Mouse (Mus musculus): ENCODE measurements at regions not wholly inside any gene's neighbourhood (a gene's known extent, or its start where the extent isn't known, plus 50 kb on each side); places are given as distances from the start of the nearest gene placed in this dataset.

GRCm38 (mm10) chr15:30029257-30029899 is 143.0 kb upstream of the Ctnnd2 start:
- H3K27ac ChIP-seq = no peak overlapping the region
- no peaks in the 10 kb centered on the region for H3K9me3 ChIP-seq (replicated peaks)
- no peak overlapping the region for H3K4me2 ChIP-seq (replicated peaks)
- ATAC-seq (ENCODE audit: low FRiP score) = peak; percentile 73
- H3K9ac ChIP-seq = no peak overlapping the region
- H3K4me3 ChIP-seq = no peak overlapping the region
- 61% methylated on average over 4 of the region's 4 CpGs for WGBS
- no peaks in the 10 kb centered on the region for H3K36me3 ChIP-seq
- H3K4me1 ChIP-seq = no peaks in the 10 kb centered on the region
- no peaks in the 10 kb centered on the region for H3K27me3 ChIP-seq

GRCm38 (mm10) chr15:30035367-30035766 is 137.0 kb upstream of the Ctnnd2 start:
- WGBS = 98% methylated on average over 2 of the region's 2 CpGs
- no peak for ATAC-seq (ENCODE audit: low FRiP score)
- no peaks in the 10 kb centered on the region for H3K4me1 ChIP-seq

GRCm38 (mm10) chr15:30050851-30051250 is 121.5 kb upstream of the Ctnnd2 start:
- H3K4me2 ChIP-seq (replicated peaks) = no peak overlapping the region
- H3K9ac ChIP-seq = no peak overlapping the region
- no peaks in the 10 kb centered on the region for H3K27me3 ChIP-seq
- no peaks in the 10 kb centered on the region for H3K36me3 ChIP-seq
- 65% methylated on average over 5 of the region's 5 CpGs for WGBS
- no peaks in the 10 kb centered on the region for H3K9me3 ChIP-seq (replicated peaks)
- no peaks in the 10 kb centered on the region for H3K4me1 ChIP-seq
- no peak overlapping the region for H3K4me3 ChIP-seq
- ATAC-seq (ENCODE audit: low FRiP score) = no peak
- no peak overlapping the region for H3K27ac ChIP-seq

More at GRCm38 (mm10) chr15:30035367-30035766, 137.0 kb upstream of the Ctnnd2 start:
- Histone ChIP-seq H3K9me3 (replicated peaks) (no peaks in the 10 kb centered on the region), H3K27ac (no peak overlapping the region), H3K4me3 (no peak overlapping the region), H3K9ac (no peak overlapping the region), H3K4me2 (replicated peaks) (no peak overlapping the region), H3K36me3 (no peaks in the 10 kb centered on the region), H3K27me3 (no peaks in the 10 kb centered on the region)

GRCm38 (mm10) chr15:30059808-30060207 is 112.6 kb upstream of the Ctnnd2 start:
- WGBS = 80% methylated on average over 7 of the region's 7 CpGs
- Histone ChIP-seq H3K4me2 (replicated peaks) (no peak overlapping the region), H3K9ac (no peak overlapping the region), H3K4me3 (no peak overlapping the region), H3K4me1 (no peaks in the 10 kb centered on the region), H3K36me3 (no peaks in the 10 kb centered on the region), H3K27ac (no peak overlapping the region), H3K9me3 (replicated peaks) (no peaks in the 10 kb centered on the region), H3K27me3 (no peaks in the 10 kb centered on the region)
- ATAC-seq (ENCODE audit: low FRiP score) = no peak

- Histone ChIP-seq H3K4me3 (no peak overlapping the region), H3K4me1 (no peaks in the 10 kb centered on the region), H3K27me3 (no peaks in the 10 kb centered on the region), H3K9me3 (replicated peaks) (no peaks in the 10 kb centered on the region), H3K27ac (no peak overlapping the region), H3K4me2 (replicated peaks) (no peak overlapping the region), H3K36me3 (no peaks in the 10 kb centered on the region), H3K9ac (no peak overlapping the region)
- no peak for ATAC-seq (ENCODE audit: low FRiP score)
- WGBS = 85% methylated on average over 3 of the region's 3 CpGs
These were observed 111.7 kb upstream of the Ctnnd2 start for GRCm38 (mm10) chr15:30060505-30061342.

- Histone ChIP-seq H3K36me3 (no peaks in the 10 kb centered on the region), H3K4me3 (no peak overlapping the region), H3K9ac (no peak overlapping the region), H3K27ac (no peak overlapping the region), H3K4me1 (no peaks in the 10 kb centered on the region), H3K27me3 (no peaks in the 10 kb centered on the region), H3K9me3 (replicated peaks) (peaks cover 5% of the 10 kb centered on the region; the same call in 1 of the 2 replicates), H3K4me2 (replicated peaks) (no peak overlapping the region)
- ATAC-seq (ENCODE audit: low FRiP score) = no peak
- WGBS = 44% methylated on average over 2 of the region's 2 CpGs
These were observed 100.7 kb upstream of the Ctnnd2 start for GRCm38 (mm10) chr15:30071668-30072067.

- Histone ChIP-seq H3K27me3 (no peaks in the 10 kb centered on the region), H3K4me1 (no peaks in the 10 kb centered on the region), H3K4me3 (no peak overlapping the region), H3K4me2 (replicated peaks) (no peak overlapping the region), H3K9ac (no peak overlapping the region), H3K9me3 (replicated peaks) (peaks cover 5% of the 10 kb centered on the region; the same call in 1 of the 2 replicates), H3K36me3 (no peaks in the 10 kb centered on the region), H3K27ac (no peak overlapping the region)
- 39% methylated on average over 1 of the region's 1 CpGs for WGBS
- ATAC-seq (ENCODE audit: low FRiP score) = no peak
These were observed 100.1 kb upstream of the Ctnnd2 start for GRCm38 (mm10) chr15:30072301-30072700.

- no peak overlapping the region for H3K9ac ChIP-seq
- H3K4me2 ChIP-seq (replicated peaks) = no peak overlapping the region
- ATAC-seq (ENCODE audit: low FRiP score) = no peak
- H3K36me3 ChIP-seq = no peaks in the 10 kb centered on the region
- no peaks in the 10 kb centered on the region for H3K27me3 ChIP-seq
- no peaks in the 10 kb centered on the region for H3K9me3 ChIP-seq (replicated peaks)
- WGBS = 97% methylated on average over 6 of the region's 6 CpGs
- no peak overlapping the region for H3K27ac ChIP-seq
- H3K4me3 ChIP-seq = no peak overlapping the region
- H3K4me1 ChIP-seq = no peaks in the 10 kb centered on the region
These were observed 85.3 kb upstream of the Ctnnd2 start for GRCm38 (mm10) chr15:30087120-30087519.

GRCm38 (mm10) chr15:30122061-30122460 is 50.3 kb upstream of the Ctnnd2 start:
- Histone ChIP-seq H3K4me3 (no peak overlapping the region), H3K27ac (no peak overlapping the region), H3K4me2 (replicated peaks) (no peak overlapping the region), H3K27me3 (no peaks in the 10 kb centered on the region), H3K9ac (no peak overlapping the region), H3K9me3 (replicated peaks) (no peaks in the 10 kb centered on the region), H3K36me3 (no peaks in the 10 kb centered on the region), H3K4me1 (no peaks in the 10 kb centered on the region)
- ATAC-seq (ENCODE audit: low FRiP score) = no peak
- WGBS = 76% methylated on average over 3 of the region's 3 CpGs
